Mouse (Mus musculus) heart, adult 2 months (tissue): ENCODE measurements around the gene Topbp1. TPM values are rescaled to one million over a fixed set of nuclear protein-coding genes. Genes with fewer than 3 reads are reported as not detected.

Experiments used
- DNase-seq, 2 experiments: peaks; one replicate each; pipeline ENCODE4 v3.0.0; 2021
- H3K27ac ChIP-seq: fragments of 200-600 bp; 2 replicates; pipeline ENCODE4 v1.8.1; 2022
- H3K27me3 ChIP-seq: fragments of 200-500 bp; 2 replicates; pipeline ENCODE4 v1.6.1; 2012; ENCODE audit warnings: mild to moderate bottlenecking, low read length, inconsistent platforms, mixed read lengths; ENCODE audit not compliant: control insufficient read depth, insufficient read depth
- H3K36me3 ChIP-seq: fragments of 200-500 bp; 2 replicates; pipeline ENCODE4 v1.6.1; 2012; ENCODE audit warnings: low read length, inconsistent platforms; ENCODE audit not compliant: control insufficient read depth, insufficient read depth
- H3K4me1 ChIP-seq: fragments of 200-500 bp; 2 replicates; pipeline ENCODE4 v1.6.1; 2011; ENCODE audit warnings: low read length; ENCODE audit not compliant: control insufficient read depth, insufficient read depth
- H3K4me3 ChIP-seq: fragments of 200-600 bp; 2 replicates; pipeline ENCODE4 v1.8.1; 2022
- H3K79me2 ChIP-seq: fragments of 200-500 bp; replicated peaks from 2 replicates; pipeline ENCODE4 v1.6.1; 2012; ENCODE audit warnings: mild to moderate bottlenecking, inconsistent platforms, low read length, moderate library complexity, mixed read lengths; ENCODE audit not compliant: control insufficient read depth, insufficient read depth
- H3K9ac ChIP-seq: fragments of 200-500 bp; 2 replicates; pipeline ENCODE4 v1.6.1; 2012; ENCODE audit warnings: low read depth, mild to moderate bottlenecking, control low read depth, inconsistent platforms, low read length, mixed read lengths
- CTCF ChIP-seq: fragments of 200-600 bp; IDR thresholded peaks from 2 replicates; pipeline ENCODE4 v1.8.1; 2022; ENCODE audit warnings: antibody characterized with exemption, mild to moderate bottlenecking, moderate library complexity
- EP300 ChIP-seq: fragments of 200-500 bp; IDR thresholded peaks from 2 replicates; pipeline ENCODE4 v1.6.1; 2011; ENCODE audit warnings: low read depth, low read length, control low read depth; ENCODE audit not compliant: insufficient read depth
- POLR2A ChIP-seq: fragments of 200-500 bp; IDR thresholded peaks from 2 replicates; pipeline ENCODE4 v1.6.1; 2011; ENCODE audit warnings: mild to moderate bottlenecking, low read depth, low read length, control low read depth; ENCODE audit not compliant: insufficient read depth
- WGBS: fragments of 180-500 bp; shearing (Covaris S2); methylation state at CpG from one replicate; pipeline ENCODE4 v1.1.7; 2018; 5-methylcytosine and 5-hydroxymethylcytosine counted together
- intact Hi-C: fragments of 180-260 bp; cut with DNase I; formaldehyde crosslinking; loops from one replicate; pipeline ENCODE4 v1.15.1; 2025
- polyA plus RNA-seq: library from polyadenylated mRNA; depleted of rRNA; stranded (reverse); fragments of >200 nt; gene quantifications from 2 replicates; pipeline ENCODE4 v1.2.3, GENCODE M21; 2012
- total RNA-seq, 2 experiments: library from RNA; stranded (reverse); gene quantifications; 2 replicates each; pipeline ENCODE4 v1.2.3; 2021

Gene Topbp1
- total and polyA plus RNA-seq, 3 experiments, result 4.1 to 12.2 (median 7.6) TPM

DNA sequence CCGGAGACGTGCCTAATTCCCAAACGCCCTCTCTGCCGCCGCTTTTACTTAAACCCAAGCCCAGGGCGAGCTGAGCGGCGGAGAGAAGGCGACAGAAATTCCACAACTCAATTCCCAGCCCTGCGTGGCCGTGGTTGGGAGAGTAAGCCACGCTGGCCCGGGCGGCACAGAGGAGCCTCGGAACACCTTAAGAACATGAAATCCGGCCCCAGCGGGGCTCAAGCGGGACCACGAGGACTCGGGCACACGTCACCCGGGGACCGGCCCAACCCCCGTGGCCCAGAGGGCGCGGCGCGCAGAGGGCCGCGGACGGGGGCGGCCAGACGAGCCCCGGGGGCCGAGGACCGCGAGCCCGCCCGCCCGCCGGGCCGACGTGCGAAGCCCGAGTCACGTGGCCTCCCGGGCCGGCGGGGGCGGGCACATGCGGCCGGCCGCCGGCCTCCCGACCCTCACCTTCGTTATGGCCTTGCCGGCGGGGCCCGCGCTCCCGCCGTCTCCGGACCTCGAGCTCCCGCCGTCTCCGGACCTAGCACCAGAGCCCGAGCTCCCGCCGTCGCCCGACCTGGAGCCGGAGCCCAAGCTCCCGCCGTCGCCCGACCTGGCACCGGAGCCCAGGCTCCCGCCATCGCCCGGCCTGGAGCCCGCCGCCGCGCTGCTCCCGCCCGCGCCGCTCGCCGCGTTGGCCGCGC lies 59.7 kb downstream of the Topbp1 start:
- intact Hi-C loops, result loop anchor here (2.0 to 5.0 kb wide), 3 partner anchors 57 to 638 kb away; partner anchors contain the start of genes 1300017J02Rik, Nphp3 and Topbp1
- H3K9ac ChIP-seq, result peak overlapping the region; percentile 90
- H3K4me1 ChIP-seq, result peaks cover 6% of the 10 kb centered on the region
- TF ChIP-seq POLR2A (no peak), CTCF (no peak), EP300 (no peak)
- H3K79me2 ChIP-seq, result peaks cover 3% of the 10 kb centered on the region; the same call in 1 of the 2 replicates
- no peaks in the 10 kb centered on the region for H3K27me3 ChIP-seq
- H3K36me3 ChIP-seq, result peaks cover 18% of the 10 kb centered on the region
- H3K27ac ChIP-seq, result peak overlapping the region; percentile 95
- peak; percentile 82 to 86 for DNase-seq
- 3% methylated on average over 93 of the region's 94 CpGs for WGBS
- H3K4me3 ChIP-seq, result peak overlapping the region; percentile 62

DNA sequence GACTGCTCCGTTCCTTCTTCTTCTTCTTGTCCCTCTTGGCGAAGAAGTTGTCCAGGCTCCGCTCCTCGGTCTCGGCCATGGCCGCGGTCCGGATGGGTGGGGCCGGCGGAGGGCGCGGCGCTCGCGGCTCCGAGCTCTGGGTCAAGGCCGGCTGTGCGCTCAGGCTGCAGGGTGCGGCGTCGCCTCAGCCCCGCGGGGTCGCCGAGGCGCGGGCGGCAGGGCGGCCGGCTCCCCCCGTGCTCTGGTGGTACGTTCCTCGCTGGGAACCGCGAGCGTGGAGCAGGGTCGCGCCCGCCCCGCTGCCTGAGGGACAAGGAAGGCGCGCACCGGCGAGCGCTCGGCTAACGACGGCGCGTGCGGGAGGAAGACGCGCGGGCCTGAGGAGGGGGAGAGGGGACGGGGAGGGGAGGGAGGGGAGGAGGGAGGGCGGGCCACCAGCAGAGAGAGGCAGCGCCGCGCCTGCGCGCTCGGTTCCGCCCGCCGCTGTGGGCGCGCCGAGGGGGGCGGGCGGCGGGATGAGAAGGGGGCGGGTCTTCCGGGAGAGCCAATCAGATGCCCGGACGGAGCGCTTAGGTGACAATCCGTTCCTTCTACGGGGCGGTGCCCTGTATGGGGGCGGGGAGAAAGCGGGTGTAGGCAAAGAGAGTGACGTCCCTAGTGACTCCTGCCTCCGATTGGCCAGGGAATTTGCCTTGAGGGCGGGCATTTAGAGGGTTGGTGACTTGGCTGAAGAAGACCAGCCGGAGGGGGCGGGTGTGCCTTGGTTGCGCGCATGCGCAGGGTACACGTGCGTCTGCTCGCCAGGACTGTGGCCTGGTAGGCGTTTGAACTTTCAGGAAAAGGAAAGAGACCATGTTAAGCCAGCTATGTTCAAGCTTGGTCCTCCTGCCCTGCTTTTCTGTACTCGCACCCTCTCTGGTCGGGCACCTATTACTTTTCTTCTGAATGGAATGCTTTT lies 60.6 kb downstream of the Topbp1 start, which contains the start of gene Cdv3:
TSS of gene Cdv3 (minus strand) at position 551 of the 958 bp plus-strand sequence.
- peaks cover 6% of the 10 kb centered on the region for H3K4me1 ChIP-seq
- H3K27ac ChIP-seq, result peak within 1 kb of the TSS; percentile 95
- H3K9ac ChIP-seq, result peak within 1 kb of the TSS; percentile 90
- 2% methylated on average over 87 of the region's 95 CpGs for WGBS
- DNase-seq, result peak; percentile 97 to 100
- H3K36me3 ChIP-seq, result peaks cover 15% of the 10 kb centered on the region
- H3K4me3 ChIP-seq, result peak within 1 kb of the TSS; percentile 62
- intact Hi-C loops, result loop anchor here (2.0 to 5.0 kb wide), 2 partner anchors 58 to 637 kb away; partner anchors contain the start of genes 1300017J02Rik, Nphp3 and Topbp1
- H3K27me3 ChIP-seq, result no peaks in the 10 kb centered on the region
- peak; percentile 56; the same call in 1 of the 2 replicates for TF ChIP-seq EP300
- TF ChIP-seq CTCF, result no peak
- TF ChIP-seq POLR2A, result peak; percentile 75
- H3K79me2 ChIP-seq, result peaks cover 3% of the 10 kb centered on the region; the same call in 1 of the 2 replicates

DNA sequence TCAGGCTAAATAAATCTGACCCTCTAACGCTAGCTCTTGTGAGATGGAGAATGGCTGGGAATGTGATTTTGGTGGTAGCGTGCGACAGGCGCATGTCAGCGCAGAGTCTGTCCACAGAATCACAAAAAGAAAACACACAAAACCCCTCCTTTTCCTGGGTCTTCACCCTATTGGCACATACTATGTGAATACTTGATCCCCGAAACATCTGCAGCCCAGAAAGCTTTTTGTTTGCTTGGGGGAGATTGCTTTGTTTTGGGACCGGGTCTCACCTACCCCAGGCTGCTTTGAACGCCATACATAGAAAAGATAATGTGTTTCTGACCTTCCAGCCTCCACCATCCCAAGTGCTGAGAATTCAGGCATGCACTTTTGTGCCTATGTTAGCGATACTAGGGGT lies 61.3 kb downstream of the Topbp1 start:
- Histone ChIP-seq H3K36me3 (peaks cover 15% of the 10 kb centered on the region), H3K9ac (no peak overlapping the region; the same call in 1 of the 2 replicates), H3K27me3 (no peaks in the 10 kb centered on the region), H3K27ac (peak overlapping the region; percentile 82), H3K79me2 (peaks cover 3% of the 10 kb centered on the region; the same call in 1 of the 2 replicates), H3K4me1 (peaks cover 6% of the 10 kb centered on the region), H3K4me3 (peak overlapping the region; percentile 38)
- intact Hi-C loops, result loop anchor here (5.0 kb wide), 1 partner anchor 59 kb away; the partner anchor contains the start of genes 1300017J02Rik and Topbp1
- no peak for DNase-seq
- WGBS, result 52% methylated on average over 9 of the region's 9 CpGs
- TF ChIP-seq POLR2A (no peak), CTCF (no peak), EP300 (no peak)

DNA sequence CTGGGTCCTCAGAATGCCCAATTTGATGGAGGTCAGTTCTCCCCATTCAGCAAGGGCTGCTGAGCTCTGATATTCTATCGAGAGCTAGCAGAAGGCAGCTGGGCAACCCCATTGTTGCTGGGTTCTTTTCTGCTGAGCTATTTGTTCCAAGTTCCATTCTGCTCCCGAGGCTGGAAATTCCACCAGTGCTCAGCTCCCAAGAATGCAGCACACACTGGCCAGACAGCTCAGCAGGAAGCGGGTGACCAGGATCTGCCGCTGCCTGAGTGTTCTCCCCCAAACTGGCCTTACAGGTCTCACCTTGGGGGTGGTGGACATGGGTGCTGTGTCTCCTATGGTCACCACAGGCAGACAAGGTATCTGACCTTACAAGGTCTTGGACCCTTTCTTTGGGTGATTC lies 64.9 kb downstream of the Topbp1 start:
- intact Hi-C loops, result loop anchor here (5.0 kb wide), 1 partner anchor 63 kb away; the partner anchor contains the start of genes 1300017J02Rik and Topbp1
- no peak overlapping the region for H3K9ac ChIP-seq
- H3K27ac ChIP-seq, result no peak overlapping the region
- H3K79me2 ChIP-seq, result no peaks in the 10 kb centered on the region
- H3K4me3 ChIP-seq, result no peak overlapping the region
- peak in 1 of 2 experiments; percentile 8 for DNase-seq
- 43% methylated on average over 4 of the region's 4 CpGs for WGBS
- H3K27me3 ChIP-seq, result no peaks in the 10 kb centered on the region
- H3K36me3 ChIP-seq, result no peaks in the 10 kb centered on the region
- peaks cover 1% of the 10 kb centered on the region; the same call in 1 of the 2 replicates for H3K4me1 ChIP-seq
- TF ChIP-seq POLR2A (no peak), EP300 (no peak)

DNA sequence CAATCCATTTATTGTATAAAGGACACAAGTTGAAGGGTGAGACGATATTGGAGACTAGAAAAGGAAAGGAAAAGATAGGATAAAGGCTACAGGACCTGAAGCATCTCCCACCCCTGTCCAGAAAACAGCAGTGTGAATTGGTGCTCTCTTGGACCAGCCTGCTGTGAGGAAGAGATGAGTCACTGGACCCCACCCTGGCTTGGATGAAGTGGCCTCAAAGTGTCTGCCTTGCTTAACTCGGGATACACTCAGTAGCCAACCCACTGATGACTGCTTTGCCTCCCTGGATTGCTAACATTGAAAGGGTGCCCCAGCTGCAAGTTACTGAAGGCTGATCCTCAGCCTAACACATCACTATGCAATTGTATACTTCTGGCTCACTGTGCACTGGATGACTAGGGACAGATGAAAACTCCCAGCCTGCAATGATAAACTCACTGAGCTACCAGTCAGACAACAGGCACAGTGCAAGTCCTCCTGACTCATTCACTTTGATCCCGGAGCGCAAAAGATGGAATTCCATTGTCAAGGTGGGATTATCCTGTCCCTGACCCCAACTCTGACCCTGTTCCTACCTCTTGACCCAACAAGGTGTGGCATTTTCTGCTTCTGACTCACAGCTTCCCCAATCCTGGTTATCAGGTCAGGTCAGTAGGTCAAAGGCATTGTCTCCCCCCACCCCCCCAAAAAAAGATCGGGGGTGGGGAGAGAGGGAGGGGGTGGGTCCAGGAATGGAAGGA lies 67.4 kb downstream of the Topbp1 start:
- Histone ChIP-seq H3K79me2 (no peaks in the 10 kb centered on the region), H3K27ac (no peak overlapping the region), H3K27me3 (no peaks in the 10 kb centered on the region), H3K36me3 (no peaks in the 10 kb centered on the region), H3K9ac (no peak overlapping the region), H3K4me3 (no peak overlapping the region), H3K4me1 (no peaks in the 10 kb centered on the region)
- intact Hi-C loops, result no loop called here
- TF ChIP-seq POLR2A, result no peak
- TF ChIP-seq CTCF, result no peak
- TF ChIP-seq EP300, result no peak
- 55% methylated on average over 5 of the region's 5 CpGs for WGBS
- DNase-seq, result peak in 1 of 2 experiments; percentile 17
